Mouse (Mus musculus) liver, embryonic 12.5 days (tissue): ENCODE results near the gene Commd3. TPM values are rescaled to one million over a fixed set of nuclear protein-coding genes. Genes with fewer than 3 reads are reported as not detected.

Source experiments
- ATAC-seq: fragments of 200-750 bp; cut with Nextera tagmentation; 2 replicates; pipeline ENCODE4 v1.8.0; 2017; ENCODE audit warnings: moderate number of reproducible peaks, mild to moderate bottlenecking, moderate library complexity
- H3K27ac ChIP-seq: fragments of 300-500 bp; sonication (generic); 2 replicates; pipeline ENCODE4 v1.5.1; 2016; ENCODE audit warnings: mild to moderate bottlenecking
- H3K27me3 ChIP-seq: fragments of 300-500 bp; sonication (generic); replicated peaks from 2 replicates; pipeline ENCODE4 v1.6.1; 2016; ENCODE audit warnings: mild to moderate bottlenecking, moderate library complexity
- H3K36me3 ChIP-seq: fragments of 300-500 bp; sonication (generic); 2 replicates; pipeline ENCODE4 v1.6.1; 2016; ENCODE audit warnings: mild to moderate bottlenecking, moderate library complexity
- H3K4me1 ChIP-seq: fragments of 300-500 bp; sonication (generic); 2 replicates; pipeline ENCODE4 v1.6.1; 2016
- H3K4me2 ChIP-seq: fragments of 300-500 bp; sonication (generic); 2 replicates; pipeline ENCODE4 v1.6.1; 2016; ENCODE audit warnings: mild to moderate bottlenecking, moderate library complexity
- H3K4me3 ChIP-seq: fragments of 300-500 bp; sonication (generic); 2 replicates; pipeline ENCODE4 v1.5.1; 2016; ENCODE audit warnings: mild to moderate bottlenecking, moderate library complexity
- H3K9ac ChIP-seq: fragments of 300-500 bp; sonication (generic); 2 replicates; pipeline ENCODE4 v1.6.1; 2016; ENCODE audit warnings: mild to moderate bottlenecking, moderate library complexity
- H3K9me3 ChIP-seq: fragments of 300-500 bp; sonication (generic); replicated peaks from 2 replicates; pipeline ENCODE4 v1.6.1; 2016; ENCODE audit warnings: mild to moderate bottlenecking, moderate library complexity
- WGBS: fragments of 180-500 bp; shearing (Covaris S2); methylation state at CpG from one replicate; pipeline ENCODE4 v1.1.7; 2016; ENCODE audit not compliant: insufficient replicate concordance; 5-methylcytosine and 5-hydroxymethylcytosine counted together
- polyA plus RNA-seq: library from polyadenylated mRNA; unstranded; fragments of >200 nt; fragmentation: Nextera tagmentation; extraction: Ambion mirVana; gene quantifications from 2 replicates; pipeline ENCODE4 v1.2.1, GENCODE M21; 2016

Commd3 gene
- polyA plus RNA-seq, 1 experiment from 2014 or later: 102 TPM

- H3K4me1 ChIP-seq: peaks cover 48% of the 10 kb centered on the region
- H3K36me3 ChIP-seq: no peaks in the 10 kb centered on the region
- peak overlapping the region; percentile 78 for H3K9ac ChIP-seq
- H3K4me2 ChIP-seq: peak overlapping the region; percentile 89
- ATAC-seq: peak; percentile 66
- 0% methylated on average over 11 of the region's 64 CpGs for WGBS
- H3K9me3 ChIP-seq: no peaks in the 10 kb centered on the region
- H3K27ac ChIP-seq: peak overlapping the region; percentile 73
- H3K4me3 ChIP-seq: peak overlapping the region; percentile 73
- peaks cover 64% of the 10 kb centered on the region for H3K27me3 ChIP-seq
These were observed 4.3 kb downstream of the Commd3 start for GRCm38 (mm10) chr2:18676457-18676935.

DNA sequence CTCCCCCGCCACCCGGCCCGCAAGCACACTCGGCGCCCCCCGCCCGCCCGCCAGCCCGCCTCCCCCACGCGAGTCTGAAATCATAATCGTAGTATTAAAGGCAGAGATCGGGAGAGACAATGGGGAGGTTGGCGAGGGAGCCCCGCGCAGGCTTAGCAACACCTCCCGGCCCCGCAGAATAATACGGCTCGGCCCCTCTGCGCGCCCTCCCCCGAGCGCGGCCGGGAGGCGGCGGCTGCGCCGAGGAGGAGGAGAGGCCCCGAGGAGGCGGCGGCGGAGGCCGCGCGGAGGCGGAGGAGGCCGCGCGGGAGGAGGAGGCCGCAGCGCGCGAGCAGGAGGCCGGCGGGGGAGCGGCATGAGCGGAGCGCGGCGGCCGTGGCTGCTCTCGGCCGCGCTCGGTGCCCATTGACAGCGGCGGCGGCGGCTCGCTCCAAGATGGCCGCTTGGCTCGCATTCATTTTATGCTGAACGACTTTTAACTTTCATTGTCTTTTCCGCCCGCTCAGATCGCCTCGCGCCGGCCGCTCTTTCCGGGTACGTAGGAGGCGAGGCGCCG is 4.8 kb downstream of the Commd3 start, which contains the start of gene Bmi1:
Gene Bmi1 (plus strand): TSS at position 83 of the 556 bp plus-strand sequence.
- peaks cover 68% of the 10 kb centered on the region for H3K27me3 ChIP-seq
- under 1% methylated on average over 46 of the region's 77 CpGs for WGBS
- H3K4me2 ChIP-seq: peak within 1 kb of the TSS; percentile 89

DNA sequence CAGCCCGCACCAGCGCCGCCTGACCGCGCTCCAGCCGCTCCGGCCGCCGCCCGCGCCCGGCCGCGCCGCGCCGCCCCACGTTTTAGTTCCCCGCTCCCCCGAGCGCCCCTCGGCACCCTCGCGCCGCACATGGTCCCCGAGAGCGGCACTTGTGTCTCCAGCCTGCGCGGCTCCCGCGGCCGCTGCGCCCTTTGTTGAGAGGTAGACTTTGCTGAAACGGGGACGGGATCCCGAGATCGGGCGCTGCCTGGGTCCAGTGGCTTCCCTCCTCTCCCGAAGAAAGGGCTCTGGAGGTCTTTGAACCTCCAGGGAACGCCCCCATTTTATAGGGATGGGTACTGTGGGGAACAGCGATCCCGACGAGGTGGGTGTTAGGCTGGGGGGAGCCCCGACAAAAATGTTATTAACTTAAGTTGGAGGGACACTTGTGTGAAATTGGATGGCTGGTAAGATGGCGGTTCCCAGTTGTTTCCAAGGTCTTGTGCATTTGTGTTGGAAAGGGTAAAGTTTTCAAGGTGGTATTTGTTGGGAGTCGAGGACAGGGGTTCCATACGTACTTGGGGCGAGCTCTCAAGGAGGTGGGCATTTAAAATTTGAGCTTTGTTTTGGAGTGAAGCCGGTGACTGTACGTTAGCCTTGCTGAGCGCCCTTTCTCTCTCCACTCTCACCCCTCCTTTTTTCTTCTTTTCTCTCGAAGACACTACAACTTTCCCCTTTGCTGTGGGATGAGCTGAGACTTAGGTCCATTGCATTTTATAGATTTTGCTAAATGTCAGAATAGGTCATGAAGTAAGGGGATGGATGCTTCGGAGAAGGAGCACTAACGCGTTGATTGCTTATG is 5.7 kb downstream of the Commd3 start:
- H3K36me3 ChIP-seq: 0 out of 2 replicates have a peak, but pooled peaks cover 4% of the 10 kb centered on the region
- peaks cover 44% of the 10 kb centered on the region for H3K4me1 ChIP-seq
- no peak overlapping the region for H3K27ac ChIP-seq
- WGBS: under 1% methylated on average over 49 of the region's 55 CpGs
- peaks cover 74% of the 10 kb centered on the region for H3K27me3 ChIP-seq
- peak overlapping the region; percentile 89 for H3K4me2 ChIP-seq
- H3K9me3 ChIP-seq: no peaks in the 10 kb centered on the region
- H3K9ac ChIP-seq: peak overlapping the region; percentile 78
- 0 out of 2 replicates have a peak, but pooled peaks have one; percentile 1 for ATAC-seq
- H3K4me3 ChIP-seq: peak overlapping the region; percentile 73

More for the DNA sequence above, 4.8 kb downstream of the Commd3 start, which contains the start of gene Bmi1:
- H3K4me3 ChIP-seq: peak within 1 kb of the TSS; percentile 73
- peak within 1 kb of the TSS; percentile 73 for H3K27ac ChIP-seq
- no peaks in the 10 kb centered on the region for H3K9me3 ChIP-seq
- H3K9ac ChIP-seq: peak within 1 kb of the TSS; percentile 78
- peaks cover 48% of the 10 kb centered on the region for H3K4me1 ChIP-seq
- no peaks in the 10 kb centered on the region for H3K36me3 ChIP-seq
- ATAC-seq: peak; percentile 62

DNA sequence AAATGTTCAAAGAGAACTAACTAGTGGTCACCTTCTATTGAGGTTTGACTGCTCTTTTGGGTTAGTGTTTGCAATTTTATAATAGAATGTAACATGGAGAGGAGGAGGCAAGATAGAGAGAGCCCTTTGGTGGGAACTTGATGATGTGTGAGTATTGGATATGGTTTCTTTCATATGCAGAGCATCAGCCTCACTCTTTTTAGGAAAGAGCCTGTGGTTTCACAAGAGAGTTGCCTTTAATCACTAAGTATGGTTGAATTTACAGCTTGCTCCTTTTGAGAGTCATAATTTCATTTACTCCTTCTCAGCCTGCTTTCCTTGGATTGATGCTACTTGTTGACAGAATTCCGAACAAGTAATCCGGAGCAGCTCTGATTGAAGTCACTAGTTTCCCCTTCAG is 7.5 kb downstream of the Commd3 start:
- H3K4me1 ChIP-seq: peaks cover 29% of the 10 kb centered on the region
- no peaks in the 10 kb centered on the region for H3K9me3 ChIP-seq
- peaks cover 74% of the 10 kb centered on the region for H3K27me3 ChIP-seq
- H3K4me3 ChIP-seq: no peak overlapping the region
- no peak overlapping the region for H3K9ac ChIP-seq
- WGBS: 39% methylated on average over 2 of the region's 2 CpGs
- H3K4me2 ChIP-seq: no peak overlapping the region
- ATAC-seq: no peak
- peaks cover 11% of the 10 kb centered on the region; the same call in 1 of the 2 replicates for H3K36me3 ChIP-seq
- no peak overlapping the region for H3K27ac ChIP-seq

GRCm38 (mm10) chr2:18680501-18680900 is 8.3 kb downstream of the Commd3 start:
- Histone ChIP-seq H3K9me3 (no peaks in the 10 kb centered on the region), H3K4me2 (peak overlapping the region; percentile 66), H3K4me1 (peaks cover 29% of the 10 kb centered on the region), H3K27me3 (peaks cover 73% of the 10 kb centered on the region), H3K36me3 (peaks cover 11% of the 10 kb centered on the region; the same call in 1 of the 2 replicates), H3K27ac (no peak overlapping the region), H3K9ac (no peak overlapping the region), H3K4me3 (peak overlapping the region; percentile 48)
- no peak for ATAC-seq
- WGBS: 2% methylated on average over 4 of the region's 4 CpGs

GRCm38 (mm10) chr2:18680961-18681360 is 8.8 kb downstream of the Commd3 start:
- no peak overlapping the region for H3K9ac ChIP-seq
- no peak overlapping the region for H3K27ac ChIP-seq
- H3K4me3 ChIP-seq: peak overlapping the region; percentile 48
- WGBS: 7% methylated on average over 29 of the region's 29 CpGs
- H3K36me3 ChIP-seq: peaks cover 11% of the 10 kb centered on the region; the same call in 1 of the 2 replicates
- H3K27me3 ChIP-seq: peaks cover 68% of the 10 kb centered on the region
- ATAC-seq: no peak
- H3K4me2 ChIP-seq: peak overlapping the region; percentile 66
- no peaks in the 10 kb centered on the region for H3K9me3 ChIP-seq
- H3K4me1 ChIP-seq: peaks cover 24% of the 10 kb centered on the region

DNA sequence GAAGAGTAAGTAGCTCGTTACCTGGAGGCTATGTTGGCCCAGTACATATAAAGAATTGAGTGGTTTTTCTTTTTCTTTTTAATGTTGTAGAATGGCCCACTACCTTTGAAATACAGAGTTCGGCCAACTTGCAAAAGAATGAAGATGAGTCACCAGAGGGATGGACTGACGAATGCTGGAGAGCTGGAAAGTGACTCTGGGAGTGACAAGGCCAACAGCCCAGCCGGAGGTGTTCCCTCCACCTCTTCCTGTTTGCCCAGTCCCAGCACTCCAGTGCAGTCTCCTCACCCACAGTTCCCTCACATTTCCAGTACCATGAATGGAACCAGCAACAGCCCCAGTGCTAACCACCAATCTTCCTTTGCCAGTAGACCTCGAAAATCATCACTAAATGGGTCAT is 11.9 kb downstream of the Commd3 start:
- H3K27me3 ChIP-seq: peaks cover 69% of the 10 kb centered on the region
- ATAC-seq: no peak

GRCm38 (mm10) chr2:18686386-18686785 is 14.2 kb downstream of the Commd3 start:
- H3K4me1 ChIP-seq: peaks cover 22% of the 10 kb centered on the region
- ATAC-seq: no peak
- WGBS: 38% methylated on average over 6 of the region's 6 CpGs
- no peak overlapping the region for H3K4me3 ChIP-seq
- H3K4me2 ChIP-seq: no peak overlapping the region
- H3K9ac ChIP-seq: no peak overlapping the region
- H3K36me3 ChIP-seq: peaks cover 11% of the 10 kb centered on the region; the same call in 1 of the 2 replicates
- peaks cover 69% of the 10 kb centered on the region for H3K27me3 ChIP-seq
- H3K27ac ChIP-seq: no peak overlapping the region
- H3K9me3 ChIP-seq: no peaks in the 10 kb centered on the region

More for the DNA sequence above, 11.9 kb downstream of the Commd3 start:
- Histone ChIP-seq H3K4me1 (peaks cover 18% of the 10 kb centered on the region), H3K4me3 (no peak overlapping the region), H3K27ac (no peak overlapping the region), H3K36me3 (peaks cover 11% of the 10 kb centered on the region; the same call in 1 of the 2 replicates), H3K4me2 (no peak overlapping the region), H3K9me3 (no peaks in the 10 kb centered on the region), H3K9ac (no peak overlapping the region)
- 69% methylated on average over 5 of the region's 5 CpGs for WGBS

DNA sequence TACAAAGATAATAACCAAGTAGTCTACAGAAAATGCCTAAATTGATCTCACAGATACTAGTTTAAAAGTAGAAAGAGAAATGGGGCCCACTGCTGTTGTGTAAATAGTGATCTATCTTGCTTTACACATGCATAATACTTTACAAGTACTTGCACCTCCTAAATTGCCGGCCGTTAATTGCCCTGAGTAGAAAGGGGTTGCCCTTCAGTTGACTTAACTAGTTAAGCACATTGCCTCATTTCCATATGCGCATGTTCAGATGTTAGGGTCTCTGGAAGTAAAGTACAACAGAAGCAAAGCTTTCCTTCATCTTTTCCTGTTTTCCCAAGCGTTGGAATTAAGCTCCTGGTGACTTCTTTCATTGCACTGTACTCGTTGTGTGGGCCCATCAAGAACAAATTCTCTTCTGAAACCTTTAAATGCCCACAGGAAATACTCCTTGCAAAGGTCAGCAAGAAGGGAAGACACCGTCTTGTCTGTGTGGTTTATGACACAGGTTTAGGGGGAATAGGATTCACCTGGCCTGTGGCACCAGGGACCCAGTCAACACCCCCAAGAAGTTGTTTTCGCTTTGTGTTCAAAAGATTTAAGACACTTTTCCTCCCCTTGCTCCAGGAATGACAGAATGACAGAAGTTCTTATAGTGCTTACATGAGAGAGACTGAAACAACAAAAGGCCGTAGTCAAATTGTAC is 14.8 kb downstream of the Commd3 start:
- peaks cover 66% of the 10 kb centered on the region for H3K27me3 ChIP-seq
- ATAC-seq: no peak
- no peak overlapping the region for H3K4me3 ChIP-seq
- WGBS: 21% methylated on average over 8 of the region's 8 CpGs
- peaks cover 22% of the 10 kb centered on the region for H3K4me1 ChIP-seq
- no peak overlapping the region for H3K9ac ChIP-seq
- no peak overlapping the region for H3K4me2 ChIP-seq
- peaks cover 11% of the 10 kb centered on the region; the same call in 1 of the 2 replicates for H3K36me3 ChIP-seq
- H3K9me3 ChIP-seq: no peaks in the 10 kb centered on the region
- no peak overlapping the region for H3K27ac ChIP-seq

DNA sequence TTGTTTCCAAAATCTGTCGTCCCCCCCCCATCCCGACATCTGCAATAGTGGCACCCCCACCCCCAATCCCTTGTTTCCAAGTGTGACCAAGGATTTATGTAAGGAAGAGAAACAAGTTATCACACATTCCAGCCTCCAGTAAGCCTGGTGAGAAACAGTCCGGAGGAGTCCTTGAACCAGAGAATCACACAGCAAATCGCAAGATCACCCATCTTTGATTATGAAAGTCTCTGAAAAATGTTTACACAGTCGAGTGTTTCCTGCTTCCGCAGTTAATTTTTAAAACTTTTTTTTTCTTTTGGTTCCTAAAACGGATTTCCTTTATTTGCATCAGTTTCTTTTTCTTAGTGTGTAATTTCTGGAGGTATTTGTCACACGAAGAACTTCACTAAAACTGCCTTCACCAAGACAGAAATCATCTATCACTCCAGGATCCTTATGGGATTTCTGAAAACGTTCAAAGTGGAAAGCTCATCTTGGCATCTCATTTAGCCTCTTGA is 15.5 kb downstream of the Commd3 start:
- no peak overlapping the region for H3K27ac ChIP-seq
- H3K27me3 ChIP-seq: peaks cover 68% of the 10 kb centered on the region
- 4% methylated on average over 9 of the region's 9 CpGs for WGBS
- peaks cover 22% of the 10 kb centered on the region for H3K4me1 ChIP-seq
- no peak overlapping the region for H3K4me2 ChIP-seq
- no peaks in the 10 kb centered on the region for H3K9me3 ChIP-seq
- no peak overlapping the region for H3K9ac ChIP-seq
- H3K4me3 ChIP-seq: no peak overlapping the region
- H3K36me3 ChIP-seq: peaks cover 8% of the 10 kb centered on the region; the same call in 1 of the 2 replicates
- no peak for ATAC-seq

GRCm38 (mm10) chr2:18688286-18688685 is 16.1 kb downstream of the Commd3 start:
- 6% methylated on average over 6 of the region's 6 CpGs for WGBS
- Histone ChIP-seq H3K9ac (no peak overlapping the region), H3K4me1 (peaks cover 22% of the 10 kb centered on the region), H3K36me3 (peaks cover 5% of the 10 kb centered on the region; the same call in 1 of the 2 replicates), H3K4me2 (peak overlapping the region; percentile 68), H3K4me3 (peak overlapping the region; percentile 47), H3K27ac (no peak overlapping the region), H3K9me3 (no peaks in the 10 kb centered on the region), H3K27me3 (peaks cover 73% of the 10 kb centered on the region)
- no peak for ATAC-seq
